Mouse (Mus musculus) myocyte (in vitro differentiated cells): ENCODE measurements around the gene Tex44.

Experiments
- CEBPB ChIP-seq: IDR thresholded peaks from 2 replicates; pipeline ENCODE4 v1.6.1; 2011; ENCODE audit warnings: mild to moderate bottlenecking, moderate library complexity; ENCODE audit not compliant: poor library complexity, insufficient read depth, severe bottlenecking
- E2F4 ChIP-seq: IDR thresholded peaks from one replicate; pipeline ENCODE4 v1.6.1; 2011; ENCODE audit warnings: mild to moderate bottlenecking, control low read depth, moderate library complexity; ENCODE audit not compliant: insufficient read depth
- MAX ChIP-seq: IDR thresholded peaks from one replicate; pipeline ENCODE4 v1.6.1; 2011; ENCODE audit warnings: low read depth, mild to moderate bottlenecking, control low read depth
- MYOD1 ChIP-seq, 3 experiments: IDR thresholded peaks; one replicate each; pipeline ENCODE4 v1.6.1; 2011; ENCODE audit warnings: control low read depth in 2 of 3, low read depth in 2 of 3, mild to moderate bottlenecking in 2 of 3, moderate library complexity in 1 of 3; ENCODE audit not compliant: insufficient read length in 2 of 3, control insufficient read depth in 1 of 3
- POLR2A ChIP-seq: IDR thresholded peaks from one replicate; pipeline ENCODE4 v1.6.1; 2011; ENCODE audit warnings: low read depth, mild to moderate bottlenecking, control low read depth, moderate library complexity; ENCODE audit not compliant: insufficient read length
- POLR2AphosphoS2 ChIP-seq: IDR thresholded peaks from one replicate; pipeline ENCODE4 v1.6.1; 2011; ENCODE audit warnings: low read depth, control low read depth; ENCODE audit not compliant: insufficient read length
- SRF ChIP-seq: IDR thresholded peaks from one replicate; pipeline ENCODE4 v1.6.1; 2011; ENCODE audit warnings: low read depth; ENCODE audit not compliant: control insufficient read depth, insufficient read length
- TCF12 ChIP-seq: IDR thresholded peaks from one replicate; pipeline ENCODE4 v1.6.1; 2011; ENCODE audit warnings: mild to moderate bottlenecking, control low read depth; ENCODE audit not compliant: poor library complexity, insufficient read depth, severe bottlenecking
- TCF3 ChIP-seq: IDR thresholded peaks from one replicate; pipeline ENCODE4 v1.6.1; 2011; ENCODE audit warnings: low read depth, control low read depth; ENCODE audit not compliant: insufficient read length
- USF1 ChIP-seq: IDR thresholded peaks from one replicate; pipeline ENCODE4 v1.6.1; 2011; ENCODE audit warnings: low read depth, mild to moderate bottlenecking, control low read depth, moderate library complexity

- TF ChIP-seq MAX (no peak), POLR2A (no peak), MYOD1 (IDR thresholded peaks at IDR 0.05; ENCODE audit: control insufficient read depth in 1 of 3, insufficient read length in 2 of 3, low read depth in 2 of 3) (no peak), TCF3 (no peak), CEBPB (no peak), POLR2AphosphoS2 (no peak), TCF12 (no peak), SRF (no peak), E2F4 (no peak), USF1 (no peak)
Observed at GRCm38 (mm10) chr1:86409476-86409875, 16.7 kb upstream of the Tex44 start.
